Mouse (Mus musculus): ENCODE measurements around the gene Fam57b. TPM values are rescaled to one million over a fixed set of nuclear protein-coding genes. Genes with fewer than 3 reads are reported as not detected.
A peak's percentile ranks its signal among the peaks of the same experiment; 100 is the strongest.

Fam57b gene
- polyA plus RNA-seq, 1 experiment, result not detected

- no peak for TF ChIP-seq TAL1 (IDR thresholded peaks at IDR 0.05; ENCODE audit: low read length)
- no peak for TF ChIP-seq GATA1 (IDR thresholded peaks at IDR 0.05; ENCODE audit: low read length)
- Histone ChIP-seq H3K9me3 (ENCODE audit: control insufficient read depth, low read length) (no peaks in the 10 kb centered on the region; the same call in 1 of the 2 replicates), H3K27me3 (ENCODE audit: control insufficient read depth) (no peaks in the 10 kb centered on the region), H3K4me1 (ENCODE audit: control insufficient read depth) (peaks cover 62% of the 10 kb centered on the region), H3K4me3 (replicated peaks) (peak overlapping the region; percentile 84), H3K36me3 (ENCODE audit: control insufficient read depth) (peaks cover 51% of the 10 kb centered on the region)
Measured at GRCm38 (mm10) chr7:126760956-126761355, 36.5 kb upstream of the Fam57b start.

GRCm38 (mm10) chr7:126761529-126762067 is 35.9 kb upstream of the Fam57b start:
- no peak overlapping the region for H3K4me3 ChIP-seq (replicated peaks)

GRCm38 (mm10) chr7:126762471-126763008 is 34.9 kb upstream of the Fam57b start:
- H3K36me3 ChIP-seq (ENCODE audit: control insufficient read depth), result peaks cover 67% of the 10 kb centered on the region
- peaks cover 68% of the 10 kb centered on the region for H3K4me1 ChIP-seq (ENCODE audit: control insufficient read depth)
- TF ChIP-seq TAL1 (IDR thresholded peaks at IDR 0.05; ENCODE audit: low read length) (no peak), GATA1 (IDR thresholded peaks at IDR 0.05; ENCODE audit: low read length) (no peak)
- no peak overlapping the region for H3K4me3 ChIP-seq (replicated peaks)
- no peaks in the 10 kb centered on the region for H3K27me3 ChIP-seq (ENCODE audit: control insufficient read depth)
- no peaks in the 10 kb centered on the region; the same call in 1 of the 2 replicates for H3K9me3 ChIP-seq (ENCODE audit: control insufficient read depth, low read length)

More at GRCm38 (mm10) chr7:126761529-126762067, 35.9 kb upstream of the Fam57b start:
- Histone ChIP-seq H3K9me3 (ENCODE audit: control insufficient read depth, low read length) (no peaks in the 10 kb centered on the region; the same call in 1 of the 2 replicates), H3K4me1 (ENCODE audit: control insufficient read depth) (peaks cover 68% of the 10 kb centered on the region), H3K36me3 (ENCODE audit: control insufficient read depth) (peaks cover 57% of the 10 kb centered on the region), H3K27me3 (ENCODE audit: control insufficient read depth) (no peaks in the 10 kb centered on the region)
- no peak for TF ChIP-seq GATA1 (IDR thresholded peaks at IDR 0.05; ENCODE audit: low read length)
- no peak for TF ChIP-seq TAL1 (IDR thresholded peaks at IDR 0.05; ENCODE audit: low read length)

- Histone ChIP-seq H3K27me3 (ENCODE audit: control insufficient read depth) (no peaks in the 10 kb centered on the region), H3K4me3 (replicated peaks) (no peak overlapping the region), H3K9me3 (ENCODE audit: control insufficient read depth, low read length) (no peaks in the 10 kb centered on the region; the same call in 1 of the 2 replicates), H3K4me1 (ENCODE audit: control insufficient read depth) (peaks cover 50% of the 10 kb centered on the region), H3K36me3 (ENCODE audit: control insufficient read depth) (peaks cover 88% of the 10 kb centered on the region)
- TF ChIP-seq TAL1 (IDR thresholded peaks at IDR 0.05; ENCODE audit: low read length) (no peak), GATA1 (IDR thresholded peaks at IDR 0.05; ENCODE audit: low read length) (no peak)
Measured at GRCm38 (mm10) chr7:126765540-126765939, 31.9 kb upstream of the Fam57b start.

- Histone ChIP-seq H3K27me3 (ENCODE audit: control insufficient read depth) (no peaks in the 10 kb centered on the region), H3K4me3 (replicated peaks) (no peak within 1 kb of the TSS), H3K36me3 (ENCODE audit: control insufficient read depth) (peaks cover 89% of the 10 kb centered on the region), H3K4me1 (ENCODE audit: control insufficient read depth) (peaks cover 46% of the 10 kb centered on the region), H3K9me3 (ENCODE audit: control insufficient read depth, low read length) (no peaks in the 10 kb centered on the region; the same call in 1 of the 2 replicates)
- TF ChIP-seq GATA1 (IDR thresholded peaks at IDR 0.05; ENCODE audit: low read length) (no peak), TAL1 (IDR thresholded peaks at IDR 0.05; ENCODE audit: low read length) (no peak)
Measured at GRCm38 (mm10) chr7:126766201-126766600, 31.3 kb upstream of the Fam57b start, which contains the start of gene Gdpd3. Gene Gdpd3, plus strand, starts transcription at chr7:126766334.

GRCm38 (mm10) chr7:126767001-126767400 is 30.5 kb upstream of the Fam57b start:
- Histone ChIP-seq H3K27me3 (ENCODE audit: control insufficient read depth) (no peaks in the 10 kb centered on the region), H3K4me3 (replicated peaks) (no peak overlapping the region), H3K4me1 (ENCODE audit: control insufficient read depth) (peaks cover 38% of the 10 kb centered on the region), H3K9me3 (ENCODE audit: control insufficient read depth, low read length) (no peaks in the 10 kb centered on the region; the same call in 1 of the 2 replicates), H3K36me3 (ENCODE audit: control insufficient read depth) (peaks cover 83% of the 10 kb centered on the region)
- TF ChIP-seq TAL1 (IDR thresholded peaks at IDR 0.05; ENCODE audit: low read length), result no peak
- TF ChIP-seq GATA1 (IDR thresholded peaks at IDR 0.05; ENCODE audit: low read length), result no peak

- Histone ChIP-seq H3K4me1 (ENCODE audit: control insufficient read depth) (peaks cover 27% of the 10 kb centered on the region), H3K4me3 (replicated peaks) (no peak overlapping the region), H3K36me3 (ENCODE audit: control insufficient read depth) (peaks cover 70% of the 10 kb centered on the region), H3K9me3 (ENCODE audit: control insufficient read depth, low read length) (no peaks in the 10 kb centered on the region), H3K27me3 (ENCODE audit: control insufficient read depth) (no peaks in the 10 kb centered on the region)
- TF ChIP-seq TAL1 (IDR thresholded peaks at IDR 0.05; ENCODE audit: low read length) (no peak), GATA1 (IDR thresholded peaks at IDR 0.05; ENCODE audit: low read length) (no peak)
Measured at GRCm38 (mm10) chr7:126770784-126771183, 26.7 kb upstream of the Fam57b start.

- Histone ChIP-seq H3K27me3 (ENCODE audit: control insufficient read depth) (no peaks in the 10 kb centered on the region), H3K9me3 (ENCODE audit: control insufficient read depth, low read length) (no peaks in the 10 kb centered on the region), H3K36me3 (ENCODE audit: control insufficient read depth) (peaks cover 61% of the 10 kb centered on the region), H3K4me3 (replicated peaks) (peak overlapping the region; percentile 60), H3K4me1 (ENCODE audit: control insufficient read depth) (peaks cover 41% of the 10 kb centered on the region)
- TF ChIP-seq TAL1 (IDR thresholded peaks at IDR 0.05; ENCODE audit: low read length) (no peak), GATA1 (IDR thresholded peaks at IDR 0.05; ENCODE audit: low read length) (no peak)
Measured at GRCm38 (mm10) chr7:126773351-126773750, 24.1 kb upstream of the Fam57b start.

- H3K36me3 ChIP-seq (ENCODE audit: control insufficient read depth), result peaks cover 66% of the 10 kb centered on the region
- TF ChIP-seq GATA1 (IDR thresholded peaks at IDR 0.05; ENCODE audit: low read length), result no peak
- no peaks in the 10 kb centered on the region for H3K27me3 ChIP-seq (ENCODE audit: control insufficient read depth)
- peaks cover 52% of the 10 kb centered on the region for H3K4me1 ChIP-seq (ENCODE audit: control insufficient read depth)
- H3K4me3 ChIP-seq (replicated peaks), result no peak overlapping the region
- H3K9me3 ChIP-seq (ENCODE audit: control insufficient read depth, low read length), result no peaks in the 10 kb centered on the region
Measured at GRCm38 (mm10) chr7:126774463-126774862, 23.0 kb upstream of the Fam57b start.

All from erythroblast, embryonic 14.5 days (primary cell).